Mouse (Mus musculus) neural tube, embryonic 11.5 days (tissue): ENCODE results near the gene Cct3. TPM values are rescaled to one million over a fixed set of nuclear protein-coding genes. Genes with fewer than 3 reads are reported as not detected.
A peak's percentile ranks its signal among the peaks of the same experiment; 100 is the strongest.

Source experiments
- ATAC-seq: fragments of 200-750 bp; cut with Nextera tagmentation; 2 replicates; pipeline ENCODE4 v1.8.0; 2017; ENCODE audit warnings: moderate number of reproducible peaks, mild to moderate bottlenecking, moderate TSS enrichment, moderate library complexity; ENCODE audit not compliant: insufficient read depth, low FRiP score, low TSS enrichment
- DNase-seq: peaks from one replicate; pipeline ENCODE4 v3.0.0-alpha.2; 2015; ENCODE audit warnings: low spot score
- H3K27ac ChIP-seq: fragments of 300-500 bp; sonication (generic); 2 replicates; pipeline ENCODE4 v1.5.1; 2014; ENCODE audit warnings: low read depth, mild to moderate bottlenecking, low read length
- H3K27me3 ChIP-seq: fragments of 300-500 bp; sonication (generic); 2 replicates; pipeline ENCODE4 v1.6.1; 2014; ENCODE audit warnings: mild to moderate bottlenecking, low read length, mixed read lengths; ENCODE audit not compliant: control insufficient read depth, insufficient read depth
- H3K36me3 ChIP-seq: fragments of 300-500 bp; sonication (generic); 2 replicates; pipeline ENCODE4 v1.6.1; 2014; ENCODE audit warnings: mild to moderate bottlenecking, low read length, moderate library complexity, mixed read lengths; ENCODE audit not compliant: control insufficient read depth, insufficient read depth
- H3K4me1 ChIP-seq: fragments of 300-500 bp; sonication (generic); 2 replicates; pipeline ENCODE4 v1.6.1; 2014; ENCODE audit warnings: low read length, mixed read lengths; ENCODE audit not compliant: control insufficient read depth, insufficient read depth
- H3K4me2 ChIP-seq: fragments of 300-500 bp; sonication (generic); 2 replicates; pipeline ENCODE4 v1.6.1; 2014; ENCODE audit warnings: low read depth, mild to moderate bottlenecking, moderate library complexity
- H3K4me3 ChIP-seq: fragments of 300-500 bp; sonication (generic); 2 replicates; pipeline ENCODE4 v1.5.1; 2014; ENCODE audit warnings: low read depth, low read length
- H3K9ac ChIP-seq: fragments of 300-500 bp; sonication (generic); 2 replicates; pipeline ENCODE4 v1.6.1; 2014; ENCODE audit warnings: mild to moderate bottlenecking, low read length
- H3K9me3 ChIP-seq: fragments of 300-500 bp; sonication (generic); 2 replicates; pipeline ENCODE4 v1.6.1; 2016; ENCODE audit warnings: low read length; ENCODE audit not compliant: control insufficient read depth
- WGBS: fragments of 180-500 bp; shearing (Covaris S2); extraction: QIAGEN DNeasy Blood & Tissue Kit; methylation state at CpG from one replicate; pipeline ENCODE4 v1.1.7; 2014; 5-methylcytosine and 5-hydroxymethylcytosine counted together
- polyA plus RNA-seq: library from polyadenylated mRNA; unstranded; fragments of >200 nt; fragmentation: Nextera tagmentation; extraction: Ambion mirVana; gene quantifications from 2 replicates; pipeline ENCODE4 v1.2.1, GENCODE M21; 2014

Gene Cct3
- polyA plus RNA-seq, 1 experiment from 2014 or later: 768 TPM

GRCm38 (mm10) chr3:88337367-88338020 lies 40.6 kb downstream of the Cct3 start:
- Histone ChIP-seq H3K36me3 (peaks cover 4% of the 10 kb centered on the region; the same call in 1 of the 2 replicates), H3K27ac (no peak overlapping the region), H3K4me1 (peaks cover 10% of the 10 kb centered on the region; the same call in 1 of the 2 replicates), H3K27me3 (no peaks in the 10 kb centered on the region), H3K9ac (no peak overlapping the region), H3K9me3 (no peaks in the 10 kb centered on the region), H3K4me2 (peak overlapping the region; percentile 23; the same call in 1 of the 2 replicates), H3K4me3 (no peak overlapping the region)
- 81% methylated on average over 11 of the region's 11 CpGs for WGBS
- DNase-seq (peak; percentile 9), ATAC-seq (no peak)

DNA sequence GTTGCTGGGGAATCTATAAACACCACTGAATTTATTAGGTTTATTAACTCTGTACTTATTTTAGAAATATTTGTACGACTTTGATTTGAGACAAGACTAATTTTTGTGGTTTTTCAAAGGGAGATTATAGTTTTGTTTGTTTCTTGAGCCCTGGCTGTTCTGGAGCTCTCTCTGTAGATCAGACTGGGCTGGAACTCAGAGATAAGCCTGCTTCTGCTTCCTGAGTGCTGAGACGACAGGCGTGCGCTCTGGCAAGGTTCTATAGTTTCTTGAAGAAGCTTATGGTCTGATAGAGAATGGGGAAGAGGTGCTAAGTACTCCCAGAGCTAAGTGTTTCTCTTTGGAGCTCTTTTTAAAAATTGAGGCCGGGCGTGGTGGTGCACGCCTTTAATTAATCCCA lies 41.4 kb downstream of the Cct3 start:
- peak; percentile 5 for DNase-seq
- H3K4me2 ChIP-seq: no peak overlapping the region

DNA sequence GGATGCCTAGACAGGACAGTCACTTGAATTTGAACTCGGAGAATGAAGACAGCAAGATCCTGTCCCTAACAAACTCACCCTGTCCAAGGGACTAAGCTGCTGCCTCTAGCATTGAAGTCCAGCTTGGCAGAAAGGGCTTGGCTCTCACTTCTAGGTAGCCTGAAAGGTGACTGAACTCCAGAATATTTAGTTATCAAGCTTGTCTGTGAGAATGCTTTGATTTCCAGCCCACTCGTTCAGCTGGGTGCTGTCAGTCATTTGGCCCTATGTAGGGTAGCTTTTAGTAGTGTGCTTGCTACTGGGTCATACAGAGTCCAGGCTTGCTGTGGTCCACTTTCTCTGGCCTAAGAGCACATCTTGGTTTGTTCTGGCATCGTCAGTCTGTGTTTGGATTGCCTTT lies 42.1 kb downstream of the Cct3 start:
- Histone ChIP-seq H3K27ac (no peak overlapping the region), H3K9ac (no peak overlapping the region), H3K9me3 (no peaks in the 10 kb centered on the region), H3K4me1 (peaks cover 10% of the 10 kb centered on the region; the same call in 1 of the 2 replicates), H3K4me2 (no peak overlapping the region), H3K4me3 (no peak overlapping the region), H3K27me3 (no peaks in the 10 kb centered on the region), H3K36me3 (peaks cover 17% of the 10 kb centered on the region)
- DNase-seq (peak; percentile 7), ATAC-seq (no peak)
- WGBS: 79% methylated on average over 3 of the region's 3 CpGs

More for the DNA sequence above, 41.4 kb downstream of the Cct3 start:
- Histone ChIP-seq H3K9ac (no peak overlapping the region), H3K36me3 (peaks cover 10% of the 10 kb centered on the region), H3K4me3 (no peak overlapping the region), H3K4me1 (peaks cover 10% of the 10 kb centered on the region; the same call in 1 of the 2 replicates), H3K27ac (no peak overlapping the region), H3K9me3 (no peaks in the 10 kb centered on the region), H3K27me3 (no peaks in the 10 kb centered on the region)
- no peak for ATAC-seq
- WGBS: 94% methylated on average over 7 of the region's 7 CpGs

GRCm38 (mm10) chr3:88350732-88351131 lies 53.8 kb downstream of the Cct3 start:
- Histone ChIP-seq H3K4me1 (no peaks in the 10 kb centered on the region), H3K4me2 (no peak overlapping the region), H3K9me3 (no peaks in the 10 kb centered on the region), H3K27ac (no peak overlapping the region), H3K4me3 (no peak overlapping the region), H3K27me3 (no peaks in the 10 kb centered on the region), H3K36me3 (peaks cover 51% of the 10 kb centered on the region), H3K9ac (no peak overlapping the region)
- DNase-seq (no peak), ATAC-seq (no peak)
- 93% methylated on average over 13 of the region's 13 CpGs for WGBS

- H3K4me1 ChIP-seq: no peaks in the 10 kb centered on the region
- H3K9me3 ChIP-seq: no peaks in the 10 kb centered on the region
- WGBS: 97% methylated on average over 9 of the region's 9 CpGs
- no peak overlapping the region for H3K4me3 ChIP-seq
- peaks cover 57% of the 10 kb centered on the region for H3K36me3 ChIP-seq
- H3K4me2 ChIP-seq: no peak overlapping the region
- H3K27me3 ChIP-seq: no peaks in the 10 kb centered on the region
- no peak overlapping the region for H3K27ac ChIP-seq
- H3K9ac ChIP-seq: no peak overlapping the region
- DNase-seq (peak; percentile 10), ATAC-seq (no peak)
Measured at GRCm38 (mm10) chr3:88352907-88353306, 56.0 kb downstream of the Cct3 start.

- WGBS: 95% methylated on average over 8 of the region's 8 CpGs
Measured at GRCm38 (mm10) chr3:88354396-88355165, 57.7 kb downstream of the Cct3 start.

DNA sequence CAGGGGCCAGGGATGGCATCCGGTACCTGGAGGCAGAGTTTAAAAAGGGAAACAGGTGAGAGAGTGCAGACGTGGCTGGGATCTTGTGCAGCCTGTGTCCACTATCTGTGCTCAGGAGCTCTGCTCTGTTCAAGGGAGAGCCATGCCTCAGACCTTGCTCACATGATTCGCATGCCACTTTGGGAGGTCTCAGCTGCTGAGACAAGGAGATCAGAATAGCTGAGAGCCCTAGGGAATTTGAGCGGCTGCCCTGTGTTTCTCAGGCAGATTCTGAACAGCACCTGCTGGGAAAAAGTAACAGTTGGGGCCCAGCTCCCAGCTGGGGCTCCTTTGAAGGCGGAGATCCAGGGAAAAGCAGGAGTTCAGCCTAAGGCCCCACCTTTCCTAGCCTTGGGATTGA lies 62.7 kb downstream of the Cct3 start:
- Histone ChIP-seq H3K9me3 (no peaks in the 10 kb centered on the region), H3K4me1 (no peaks in the 10 kb centered on the region), H3K4me3 (no peak overlapping the region), H3K27me3 (peaks cover 6% of the 10 kb centered on the region; the same call in 1 of the 2 replicates), H3K9ac (no peak overlapping the region), H3K36me3 (peaks cover 39% of the 10 kb centered on the region), H3K4me2 (no peak overlapping the region), H3K27ac (no peak overlapping the region)
- 75% methylated on average over 5 of the region's 5 CpGs for WGBS
- peak; percentile 24 for DNase-seq
- ATAC-seq: no peak

More at GRCm38 (mm10) chr3:88354396-88355165, 57.7 kb downstream of the Cct3 start:
- Histone ChIP-seq H3K27me3 (no peaks in the 10 kb centered on the region), H3K4me3 (no peak overlapping the region), H3K9ac (no peak overlapping the region), H3K27ac (no peak overlapping the region), H3K36me3 (peaks cover 61% of the 10 kb centered on the region), H3K9me3 (no peaks in the 10 kb centered on the region), H3K4me2 (no peak overlapping the region), H3K4me1 (no peaks in the 10 kb centered on the region)
- no peak for ATAC-seq
- DNase-seq: peak; percentile 5

GRCm38 (mm10) chr3:88359989-88360388 lies 63.1 kb downstream of the Cct3 start:
- H3K4me1 ChIP-seq: no peaks in the 10 kb centered on the region
- no peak overlapping the region for H3K9ac ChIP-seq
- no peak for ATAC-seq
- H3K4me3 ChIP-seq: no peak overlapping the region
- WGBS: 70% methylated on average over 3 of the region's 3 CpGs
- no peaks in the 10 kb centered on the region for H3K9me3 ChIP-seq
- H3K36me3 ChIP-seq: peaks cover 39% of the 10 kb centered on the region
- no peak overlapping the region for H3K27ac ChIP-seq
- no peak for DNase-seq
- H3K27me3 ChIP-seq: peaks cover 9% of the 10 kb centered on the region; the same call in 1 of the 2 replicates
- H3K4me2 ChIP-seq: no peak overlapping the region
